Mouse (Mus musculus): ENCODE measurements around the gene Zfp12. TPM values are rescaled to one million over a fixed set of nuclear protein-coding genes. Genes with fewer than 3 reads are reported as not detected.

Zfp12 gene
- polyA plus RNA-seq, 1 experiment from 2014 or later, result 27.6 TPM

- Histone ChIP-seq H3K9me3 (ENCODE audit: control insufficient read depth, low read length) (no peaks in the 10 kb centered on the region), H3K36me3 (ENCODE audit: control insufficient read depth, insufficient read depth, low read length) (no peaks in the 10 kb centered on the region), H3K4me2 (ENCODE audit: low read depth) (peak overlapping the region; percentile 30), H3K4me1 (ENCODE audit: control insufficient read depth, insufficient read depth, low read length) (peaks cover 10% of the 10 kb centered on the region; the same call in 1 of the 2 replicates), H3K4me3 (ENCODE audit: low read depth, low read length) (peak overlapping the region; percentile 18), H3K27me3 (ENCODE audit: control insufficient read depth, insufficient read depth, low read length) (peaks cover 55% of the 10 kb centered on the region), H3K27ac (ENCODE audit: low read depth, low read length) (no peak overlapping the region), H3K9ac (ENCODE audit: low read length) (no peak overlapping the region)
- WGBS, result 2% methylated on average over 48 of the region's 48 CpGs
- ATAC-seq (ENCODE audit: insufficient read depth, low FRiP score, low TSS enrichment) (no peak), DNase-seq (ENCODE audit: low spot score) (peak; percentile 38)
Measured at GRCm38 (mm10) chr5:143287774-143288328, 52.9 kb downstream of the Zfp12 start.

- Histone ChIP-seq H3K9me3 (ENCODE audit: control insufficient read depth, low read length) (no peaks in the 10 kb centered on the region), H3K4me2 (ENCODE audit: low read depth) (peak overlapping the region; percentile 30), H3K36me3 (ENCODE audit: control insufficient read depth, insufficient read depth, low read length) (no peaks in the 10 kb centered on the region), H3K27me3 (ENCODE audit: control insufficient read depth, insufficient read depth, low read length) (peaks cover 61% of the 10 kb centered on the region), H3K27ac (ENCODE audit: low read depth, low read length) (no peak overlapping the region), H3K4me1 (ENCODE audit: control insufficient read depth, insufficient read depth, low read length) (peaks cover 13% of the 10 kb centered on the region; the same call in 1 of the 2 replicates), H3K4me3 (ENCODE audit: low read depth, low read length) (peak overlapping the region; percentile 18; the same call in 1 of the 2 replicates), H3K9ac (ENCODE audit: low read length) (no peak overlapping the region)
- 8% methylated on average over 9 of the region's 9 CpGs for WGBS
- ATAC-seq (ENCODE audit: insufficient read depth, low FRiP score, low TSS enrichment) (no peak), DNase-seq (ENCODE audit: low spot score) (no peak)
Measured at GRCm38 (mm10) chr5:143288378-143288911, 53.5 kb downstream of the Zfp12 start.

GRCm38 (mm10) chr5:143289299-143289698 lies 54.3 kb downstream of the Zfp12 start:
- Histone ChIP-seq H3K27me3 (ENCODE audit: control insufficient read depth, insufficient read depth, low read length) (peaks cover 70% of the 10 kb centered on the region), H3K4me2 (ENCODE audit: low read depth) (no peak overlapping the region), H3K4me3 (ENCODE audit: low read depth, low read length) (no peak overlapping the region), H3K36me3 (ENCODE audit: control insufficient read depth, insufficient read depth, low read length) (no peaks in the 10 kb centered on the region), H3K27ac (ENCODE audit: low read depth, low read length) (no peak overlapping the region), H3K9ac (ENCODE audit: low read length) (no peak overlapping the region), H3K4me1 (ENCODE audit: control insufficient read depth, insufficient read depth, low read length) (peaks cover 13% of the 10 kb centered on the region; the same call in 1 of the 2 replicates), H3K9me3 (ENCODE audit: control insufficient read depth, low read length) (no peaks in the 10 kb centered on the region)
- DNase-seq (ENCODE audit: low spot score) (no peak), ATAC-seq (ENCODE audit: insufficient read depth, low FRiP score, low TSS enrichment) (no peak)
- WGBS, result 75% methylated on average over 9 of the region's 9 CpGs

GRCm38 (mm10) chr5:143292879-143293278 lies 57.9 kb downstream of the Zfp12 start:
- WGBS, result 3% methylated on average over 19 of the region's 19 CpGs
- Histone ChIP-seq H3K4me2 (ENCODE audit: low read depth) (peak overlapping the region; percentile 45), H3K4me3 (ENCODE audit: low read depth, low read length) (peak overlapping the region; percentile 27), H3K36me3 (ENCODE audit: control insufficient read depth, insufficient read depth, low read length) (no peaks in the 10 kb centered on the region), H3K9ac (ENCODE audit: low read length) (0 out of 2 replicates have a peak overlapping the region, but pooled peaks have one; percentile 15), H3K9me3 (ENCODE audit: control insufficient read depth, low read length) (no peaks in the 10 kb centered on the region), H3K4me1 (ENCODE audit: control insufficient read depth, insufficient read depth, low read length) (peaks cover 9% of the 10 kb centered on the region; the same call in 1 of the 2 replicates), H3K27me3 (ENCODE audit: control insufficient read depth, insufficient read depth, low read length) (peaks cover 57% of the 10 kb centered on the region), H3K27ac (ENCODE audit: low read depth, low read length) (no peak overlapping the region)
- ATAC-seq (ENCODE audit: insufficient read depth, low FRiP score, low TSS enrichment), result no peak
- no peak for DNase-seq (ENCODE audit: low spot score)

- WGBS, result 5% methylated on average over 25 of the region's 38 CpGs
- Histone ChIP-seq H3K9me3 (ENCODE audit: control insufficient read depth, low read length) (no peaks in the 10 kb centered on the region), H3K9ac (ENCODE audit: low read length) (0 out of 2 replicates have a peak within 1 kb of the TSS, but pooled peaks have one; percentile 15), H3K27ac (ENCODE audit: low read depth, low read length) (no peak within 1 kb of the TSS), H3K4me2 (ENCODE audit: low read depth) (peak within 1 kb of the TSS; percentile 45), H3K27me3 (ENCODE audit: control insufficient read depth, insufficient read depth, low read length) (peaks cover 52% of the 10 kb centered on the region), H3K4me3 (ENCODE audit: low read depth, low read length) (peak within 1 kb of the TSS; percentile 27), H3K36me3 (ENCODE audit: control insufficient read depth, insufficient read depth, low read length) (no peaks in the 10 kb centered on the region), H3K4me1 (ENCODE audit: control insufficient read depth, insufficient read depth, low read length) (peaks cover 5% of the 10 kb centered on the region; the same call in 1 of the 2 replicates)
- no peak for DNase-seq (ENCODE audit: low spot score)
- ATAC-seq (ENCODE audit: insufficient read depth, low FRiP score, low TSS enrichment), result no peak
Measured at GRCm38 (mm10) chr5:143293404-143293803, 58.4 kb downstream of the Zfp12 start, which contains the start of gene Zfp853. TSS of gene Zfp853 (minus strand) at chr5:143293623.

GRCm38 (mm10) chr5:143294862-143295261 lies 59.9 kb downstream of the Zfp12 start:
- Histone ChIP-seq H3K27me3 (ENCODE audit: control insufficient read depth, insufficient read depth, low read length) (peaks cover 39% of the 10 kb centered on the region), H3K27ac (ENCODE audit: low read depth, low read length) (no peak overlapping the region), H3K4me1 (ENCODE audit: control insufficient read depth, insufficient read depth, low read length) (0 out of 2 replicates have a peak, but pooled peaks cover 3% of the 10 kb centered on the region), H3K4me2 (ENCODE audit: low read depth) (no peak overlapping the region), H3K9me3 (ENCODE audit: control insufficient read depth, low read length) (no peaks in the 10 kb centered on the region), H3K9ac (ENCODE audit: low read length) (no peak overlapping the region), H3K36me3 (ENCODE audit: control insufficient read depth, insufficient read depth, low read length) (peaks cover 3% of the 10 kb centered on the region), H3K4me3 (ENCODE audit: low read depth, low read length) (no peak overlapping the region)
- DNase-seq (ENCODE audit: low spot score) (no peak), ATAC-seq (ENCODE audit: insufficient read depth, low FRiP score, low TSS enrichment) (no peak)
- WGBS, result 89% methylated on average over 3 of the region's 3 CpGs

- Histone ChIP-seq H3K27ac (ENCODE audit: low read depth, low read length) (no peak overlapping the region), H3K4me1 (ENCODE audit: control insufficient read depth, insufficient read depth, low read length) (0 out of 2 replicates have a peak, but pooled peaks cover 3% of the 10 kb centered on the region), H3K9ac (ENCODE audit: low read length) (no peak overlapping the region), H3K27me3 (ENCODE audit: control insufficient read depth, insufficient read depth, low read length) (peaks cover 38% of the 10 kb centered on the region), H3K4me2 (ENCODE audit: low read depth) (no peak overlapping the region), H3K9me3 (ENCODE audit: control insufficient read depth, low read length) (no peaks in the 10 kb centered on the region), H3K4me3 (ENCODE audit: low read depth, low read length) (no peak overlapping the region), H3K36me3 (ENCODE audit: control insufficient read depth, insufficient read depth, low read length) (peaks cover 4% of the 10 kb centered on the region)
- ATAC-seq (ENCODE audit: insufficient read depth, low FRiP score, low TSS enrichment) (no peak), DNase-seq (ENCODE audit: low spot score) (no peak)
- WGBS, result 86% methylated on average over 2 of the region's 2 CpGs
Measured at GRCm38 (mm10) chr5:143295330-143295729, 60.4 kb downstream of the Zfp12 start.

- H3K9me3 ChIP-seq (ENCODE audit: control insufficient read depth, low read length), result no peaks in the 10 kb centered on the region
- peaks cover 16% of the 10 kb centered on the region for H3K27me3 ChIP-seq (ENCODE audit: control insufficient read depth, insufficient read depth, low read length)
- DNase-seq (ENCODE audit: low spot score), result no peak
- H3K36me3 ChIP-seq (ENCODE audit: control insufficient read depth, insufficient read depth, low read length), result peaks cover 14% of the 10 kb centered on the region
- 95% methylated on average over 9 of the region's 9 CpGs for WGBS
- H3K9ac ChIP-seq (ENCODE audit: low read length), result no peak overlapping the region
- no peak overlapping the region for H3K27ac ChIP-seq (ENCODE audit: low read depth, low read length)
- no peak overlapping the region for H3K4me3 ChIP-seq (ENCODE audit: low read depth, low read length)
- H3K4me2 ChIP-seq (ENCODE audit: low read depth), result no peak overlapping the region
- no peak for ATAC-seq (ENCODE audit: insufficient read depth, low FRiP score, low TSS enrichment)
- 0 out of 2 replicates have a peak, but pooled peaks cover 3% of the 10 kb centered on the region for H3K4me1 ChIP-seq (ENCODE audit: control insufficient read depth, insufficient read depth, low read length)
Measured at GRCm38 (mm10) chr5:143297986-143298385, 63.0 kb downstream of the Zfp12 start.

- ATAC-seq (ENCODE audit: insufficient read depth, low FRiP score, low TSS enrichment), result no peak
- Histone ChIP-seq H3K27me3 (ENCODE audit: control insufficient read depth, insufficient read depth, low read length) (peaks cover 12% of the 10 kb centered on the region), H3K36me3 (ENCODE audit: control insufficient read depth, insufficient read depth, low read length) (peaks cover 16% of the 10 kb centered on the region), H3K9ac (ENCODE audit: low read length) (no peak overlapping the region), H3K4me3 (ENCODE audit: low read depth, low read length) (no peak overlapping the region), H3K9me3 (ENCODE audit: control insufficient read depth, low read length) (no peaks in the 10 kb centered on the region), H3K4me2 (ENCODE audit: low read depth) (no peak overlapping the region), H3K27ac (ENCODE audit: low read depth, low read length) (no peak overlapping the region), H3K4me1 (ENCODE audit: control insufficient read depth, insufficient read depth, low read length) (no peaks in the 10 kb centered on the region)
- no peak for DNase-seq (ENCODE audit: low spot score)
- WGBS, result 88% methylated on average over 7 of the region's 7 CpGs
Measured at GRCm38 (mm10) chr5:143298391-143298790, 63.4 kb downstream of the Zfp12 start.

Data from neural tube, embryonic 11.5 days (tissue).